Mouse (Mus musculus): ENCODE measurements around the gene 2310002L09Rik.
"Not testable (repeated sequence)": the region's sequence is repeated elsewhere in the genome, so short reads cannot be mapped to it uniquely, and the experiment has no call there.

DNA sequence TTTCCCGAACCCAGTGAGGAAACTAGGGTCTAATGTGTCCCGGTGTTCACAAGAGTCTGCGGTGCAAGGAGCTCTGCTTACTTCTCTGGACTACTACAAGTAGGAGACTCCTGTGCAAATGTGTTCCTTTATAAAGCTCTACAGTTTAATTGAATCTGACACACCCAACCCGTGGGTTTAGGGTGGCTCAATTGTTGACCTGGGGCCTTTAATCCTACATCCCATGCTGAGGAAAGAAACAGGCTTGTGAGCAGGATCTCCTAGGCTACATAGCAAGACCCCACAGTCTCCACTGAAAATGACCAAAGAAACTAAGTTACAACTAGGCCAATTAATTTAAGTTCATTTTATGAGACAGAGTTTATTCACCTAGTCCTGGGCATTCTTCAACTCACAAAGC is 59.6 kb downstream of the 2310002L09Rik start, which contains the start of gene Gm11757:
- not testable (repeated sequence) for TF ChIP-seq EP300, CTCF (IDR thresholded peaks at IDR 0.05; ENCODE audit: low read depth)
